Mouse (Mus musculus) forebrain, embryonic 10.5 days (tissue): ENCODE results near the gene Ywhab. TPM values are rescaled to one million over a fixed set of nuclear protein-coding genes. Genes with fewer than 3 reads are reported as not detected.

Experiments
- DNase-seq: peaks from one replicate; pipeline ENCODE4 v3.0.0-alpha.2; 2017; ENCODE audit warnings: low spot score; ENCODE audit errors: extremely low spot score
- H3K27ac ChIP-seq: fragments of 300-500 bp; sonication (generic); 2 replicates; pipeline ENCODE4 v1.5.1; 2016; ENCODE audit warnings: mild to moderate bottlenecking
- H3K27me3 ChIP-seq: fragments of 300-500 bp; sonication (generic); 2 replicates; pipeline ENCODE4 v1.6.1; 2016; ENCODE audit warnings: mild to moderate bottlenecking; ENCODE audit not compliant: poor library complexity, severe bottlenecking
- H3K36me3 ChIP-seq: fragments of 300-500 bp; sonication (generic); replicated peaks from 2 replicates; pipeline ENCODE4 v1.6.1; 2016; ENCODE audit warnings: mild to moderate bottlenecking, moderate library complexity
- H3K4me1 ChIP-seq: fragments of 300-500 bp; sonication (generic); 2 replicates; pipeline ENCODE4 v1.6.1; 2016
- H3K4me3 ChIP-seq: fragments of 300-500 bp; sonication (generic); 2 replicates; pipeline ENCODE4 v1.5.1; 2016; ENCODE audit warnings: mild to moderate bottlenecking, moderate library complexity
- H3K9me3 ChIP-seq: fragments of 300-500 bp; sonication (generic); 2 replicates; pipeline ENCODE4 v1.6.1; 2016; ENCODE audit warnings: mild to moderate bottlenecking, moderate library complexity
- WGBS: fragments of 180-500 bp; shearing (Covaris S2); methylation state at CpG from one replicate; pipeline ENCODE4 v1.1.7; 2016; 5-methylcytosine and 5-hydroxymethylcytosine counted together
- polyA plus RNA-seq: library from polyadenylated mRNA; unstranded; fragments of >200 nt; fragmentation: Nextera tagmentation; extraction: Ambion mirVana; gene quantifications from 2 replicates; pipeline ENCODE4 v1.2.1, GENCODE M21; 2016

Gene Ywhab
- polyA plus RNA-seq, 1 experiment from 2014 or later: 308 TPM

DNA sequence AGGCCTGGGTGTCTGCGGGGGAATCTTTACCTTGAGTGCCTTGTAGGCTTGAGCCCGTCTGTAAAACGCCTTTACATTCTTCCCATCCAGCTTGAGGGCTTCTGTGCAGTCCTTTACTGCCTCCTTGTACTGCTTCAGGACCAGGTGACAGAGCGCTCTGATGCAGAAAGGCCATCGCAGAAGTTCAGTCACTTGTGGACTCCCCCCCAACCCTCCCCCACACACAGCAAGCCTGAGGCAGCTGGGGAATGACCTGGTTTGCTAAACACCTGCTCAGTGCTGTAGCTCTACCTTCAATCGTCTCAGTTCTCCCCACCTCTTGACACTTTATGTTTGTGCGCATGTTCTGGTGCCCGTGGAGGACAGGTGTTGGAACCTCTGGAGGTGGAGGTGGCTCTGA is 59.9 kb downstream of the Ywhab start:
- Histone ChIP-seq H3K4me3 (no peak overlapping the region), H3K4me1 (no peaks in the 10 kb centered on the region), H3K27ac (no peak overlapping the region), H3K27me3 (no peaks in the 10 kb centered on the region), H3K36me3 (peaks cover 86% of the 10 kb centered on the region), H3K9me3 (no peaks in the 10 kb centered on the region)
- WGBS: 97% methylated on average over 8 of the region's 8 CpGs
- no peak for DNase-seq

DNA sequence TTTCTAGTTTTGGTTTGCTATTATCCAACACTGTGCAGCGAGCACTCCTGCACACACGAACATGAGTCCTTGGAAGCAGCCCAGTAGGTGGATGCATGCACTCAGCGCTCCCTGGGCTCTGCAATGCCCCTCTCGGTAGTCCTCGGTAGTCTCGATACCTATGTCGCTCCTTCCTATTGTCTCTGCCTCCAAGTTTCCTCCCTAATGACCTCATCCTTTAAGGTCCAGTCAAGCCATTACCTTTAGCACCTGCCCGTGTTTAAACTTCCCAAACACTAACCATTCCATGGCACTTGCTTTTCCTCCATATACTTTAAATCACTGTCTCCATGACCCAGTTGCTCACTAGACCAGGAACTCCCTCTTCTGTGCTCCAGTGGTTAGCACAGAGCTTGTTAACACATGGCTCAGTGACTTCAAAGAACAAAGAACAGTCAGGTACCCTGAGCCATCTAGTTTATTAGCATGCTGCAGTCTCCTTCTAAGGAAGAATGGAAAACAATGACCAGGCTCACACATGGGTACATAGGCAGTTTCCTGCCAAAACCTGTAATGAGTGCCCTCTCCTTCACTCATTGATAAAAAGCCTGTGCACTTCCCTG is 65.0 kb downstream of the Ywhab start:
- WGBS: 91% methylated on average over 8 of the region's 8 CpGs
- peaks cover 98% of the 10 kb centered on the region for H3K36me3 ChIP-seq

More for the DNA sequence above, 65.0 kb downstream of the Ywhab start:
- no peak overlapping the region for H3K4me3 ChIP-seq
- no peaks in the 10 kb centered on the region for H3K4me1 ChIP-seq
- no peak overlapping the region for H3K27ac ChIP-seq
- H3K9me3 ChIP-seq: no peaks in the 10 kb centered on the region
- H3K27me3 ChIP-seq: no peaks in the 10 kb centered on the region
- DNase-seq: no peak

Other genes with a start within 250 kb of the Ywhab start
- 13.6 and 13.9 TPM in 2 replicates for gene Ada, start 244.7 kb upstream of the Ywhab start, polyA plus RNA-seq
- 0.29 and 0.34 TPM in 2 replicates for gene Ccn5, start 174.1 kb upstream of the Ywhab start, polyA plus RNA-seq
- gene Kcnk15, start 141.3 kb upstream of the Ywhab start, polyA plus RNA-seq: not detected in 2 replicates
- 1.1 TPM in 2 replicates for gene Rims4, start 76.3 kb upstream of the Ywhab start, polyA plus RNA-seq
- gene Pabpc1l, start 30.5 kb downstream of the Ywhab start, polyA plus RNA-seq: 1.5 and 1.6 TPM in 2 replicates
- 38.8 and 39.8 TPM in 2 replicates for gene Stk4, start 75.4 kb downstream of the Ywhab start, polyA plus RNA-seq
- 59.4 and 59.9 TPM in 2 replicates for gene Tomm34, start 76.2 kb downstream of the Ywhab start, polyA plus RNA-seq
- not detected in 2 replicates for gene Kcns1, start 176.2 kb downstream of the Ywhab start, polyA plus RNA-seq
- not detected in 2 replicates for gene Wfdc5, start 187.8 kb downstream of the Ywhab start, polyA plus RNA-seq
- gene Wfdc12, start 195.6 kb downstream of the Ywhab start, polyA plus RNA-seq: not detected in 2 replicates
- gene Wfdc15a, start 205.2 kb downstream of the Ywhab start, polyA plus RNA-seq: not detected in 2 replicates
- gene Wfdc15b, start 226.7 kb downstream of the Ywhab start, polyA plus RNA-seq: not detected in 2 replicates
- gene Svs2, start 243.5 kb downstream of the Ywhab start, polyA plus RNA-seq: not detected in 2 replicates